Mouse (Mus musculus) heart, embryonic 14.5 days (tissue): Measurements from ENCODE around the gene Tubb5. TPM values are rescaled to one million over a fixed set of nuclear protein-coding genes. Genes with fewer than 3 reads are reported as not detected.
A peak's percentile ranks its signal among the peaks of the same experiment; 100 is the strongest.
"Not testable (repeated sequence)": the region's sequence is repeated elsewhere in the genome, so short reads cannot be mapped to it uniquely, and the experiment has no call there.

ENCODE experiments used
- ATAC-seq: fragments of 200-750 bp; cut with Nextera tagmentation; 2 replicates; pipeline ENCODE4 v1.8.0; 2017; ENCODE audit warnings: low read depth, moderate TSS enrichment; ENCODE audit not compliant: insufficient number of reproducible peaks, insufficient read depth, low FRiP score
- H3K27ac ChIP-seq, 2 experiments: fragments of 200-500 bp in 1 of 2; fragments of 300-500 bp in 1 of 2; sonication (generic) in 1 of 2; replicated peaks in 1 of 2; 2 replicates each; pipeline ENCODE4 v1.5.1; 2012 to 2014; ENCODE audit warnings: low read depth in 2 of 2, low read length in 2 of 2, control low read depth in 1 of 2, mild to moderate bottlenecking in 1 of 2, mixed read lengths in 1 of 2; ENCODE audit not compliant: control insufficient read depth in 1 of 2, insufficient read depth in 1 of 2
- H3K27me3 ChIP-seq: fragments of 300-500 bp; sonication (generic); 2 replicates; pipeline ENCODE4 v1.6.1; 2014; ENCODE audit warnings: mild to moderate bottlenecking, low read length, control low read depth; ENCODE audit not compliant: control insufficient read depth, insufficient read depth
- H3K36me3 ChIP-seq: fragments of 300-500 bp; sonication (generic); 2 replicates; pipeline ENCODE4 v1.6.1; 2014; ENCODE audit warnings: mild to moderate bottlenecking, control low read depth, low read length, mixed read lengths; ENCODE audit not compliant: control insufficient read depth, insufficient read depth
- H3K4me1 ChIP-seq, 2 experiments: fragments of 200-500 bp in 1 of 2; fragments of 300-500 bp in 1 of 2; sonication (generic) in 1 of 2; 2 replicates each; pipeline ENCODE4 v1.6.1; 2012 to 2014; ENCODE audit warnings: low read length in 2 of 2, control low read depth in 1 of 2, mixed read lengths in 1 of 2; ENCODE audit not compliant: control insufficient read depth in 2 of 2, insufficient read depth in 2 of 2
- H3K4me2 ChIP-seq: fragments of 300-500 bp; sonication (generic); 2 replicates; pipeline ENCODE4 v1.6.1; 2014; ENCODE audit warnings: mild to moderate bottlenecking, low read length
- H3K4me3 ChIP-seq, 2 experiments: fragments of 200-500 bp in 1 of 2; fragments of 300-500 bp in 1 of 2; sonication (generic) in 1 of 2; 2 replicates each; pipeline ENCODE4 v1.5.1; 2012 to 2014; ENCODE audit warnings: low read length in 2 of 2, mild to moderate bottlenecking in 2 of 2, control low read depth in 1 of 2, low read depth in 1 of 2, moderate library complexity in 1 of 2; ENCODE audit not compliant: control insufficient read depth in 1 of 2, insufficient read depth in 1 of 2
- H3K9ac ChIP-seq: fragments of 300-500 bp; sonication (generic); 2 replicates; pipeline ENCODE4 v1.6.1; 2014; ENCODE audit warnings: mild to moderate bottlenecking, low read length
- H3K9me3 ChIP-seq: fragments of 300-500 bp; sonication (generic); 2 replicates; pipeline ENCODE4 v1.6.1; 2016; ENCODE audit warnings: low read length, control low read depth; ENCODE audit not compliant: control insufficient read depth
- WGBS: fragments of 180-500 bp; shearing (Covaris S2); extraction: QIAGEN DNeasy Blood & Tissue Kit; methylation state at CpG from one replicate; pipeline ENCODE4 v1.1.7; 2014; 5-methylcytosine and 5-hydroxymethylcytosine counted together
- polyA plus RNA-seq: library from polyadenylated mRNA; unstranded; fragments of >200 nt; fragmentation: Nextera tagmentation; extraction: Ambion mirVana; gene quantifications from 2 replicates; pipeline ENCODE4 v1.2.1, GENCODE M21; 2014

The Tubb5 gene
- polyA plus RNA-seq, 1 experiment from 2014 or later = 698 TPM

- Histone ChIP-seq H3K27ac (no peak overlapping the region), H3K9ac (no peak overlapping the region), H3K4me2 (no peak overlapping the region), H3K4me3 (no peak overlapping the region), H3K9me3 (no peaks in the 10 kb centered on the region), H3K27me3 (no peaks in the 10 kb centered on the region), H3K4me1 (no peaks in the 10 kb centered on the region), H3K36me3 (peaks cover 95% of the 10 kb centered on the region)
- no peak for ATAC-seq
- WGBS = 84% methylated on average over 3 of the region's 3 CpGs
Observed at GRCm38 (mm10) chr17:35850974-35851373, 12.9 kb upstream of the Tubb5 start.

DNA sequence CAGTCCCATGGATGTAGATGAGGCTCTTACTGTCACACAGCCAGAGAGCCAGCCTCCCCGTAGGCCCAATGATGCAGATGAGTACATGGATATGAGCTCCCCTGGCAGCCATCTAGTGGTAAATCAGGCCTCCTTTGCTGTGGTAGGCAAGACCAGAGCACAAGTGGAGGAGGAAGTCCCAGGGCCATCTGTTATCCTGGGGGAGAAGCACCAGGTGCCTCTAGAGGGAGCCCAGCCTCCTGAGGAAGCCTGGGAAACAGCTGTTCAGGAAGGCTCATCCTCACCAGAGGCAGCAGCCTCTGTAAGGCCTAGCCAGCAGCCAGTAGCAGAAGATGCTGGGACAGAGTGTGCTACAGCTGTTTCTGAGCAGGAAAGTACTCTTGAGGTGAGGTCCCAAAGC lies 10.0 kb upstream of the Tubb5 start:
- Histone ChIP-seq H3K4me3 (no peak overlapping the region), H3K4me1 (peaks cover 0 to 2% of the 10 kb centered on the region in 2 experiments; a peak in 2 of 4 replicates), H3K36me3 (peaks cover 90% of the 10 kb centered on the region), H3K9me3 (no peaks in the 10 kb centered on the region), H3K27ac (no peak overlapping the region), H3K4me2 (no peak overlapping the region), H3K27me3 (no peaks in the 10 kb centered on the region), H3K9ac (no peak overlapping the region)
- no peak for ATAC-seq
- 59% methylated on average over 1 of the region's 1 CpGs for WGBS

DNA sequence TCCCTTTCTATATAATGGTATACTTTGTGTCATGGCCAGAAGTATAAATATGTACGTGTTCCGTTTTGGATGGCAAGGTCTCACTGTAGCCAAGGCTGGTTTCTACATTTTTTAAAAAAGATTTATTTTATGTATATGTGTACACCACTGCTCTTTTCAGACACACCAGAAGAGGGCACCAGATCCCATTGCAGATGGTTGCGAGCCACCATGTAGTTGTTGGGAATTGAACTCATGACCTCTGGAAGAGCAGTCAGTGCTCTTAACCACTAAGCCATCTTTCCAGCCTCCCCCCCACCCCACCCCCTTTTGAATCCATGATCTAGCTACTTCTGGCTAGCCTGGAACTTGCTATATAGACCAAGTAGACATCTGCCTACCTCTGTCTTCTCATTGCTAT lies 5.4 kb upstream of the Tubb5 start:
- Histone ChIP-seq H3K9me3 (no peaks in the 10 kb centered on the region), H3K36me3 (peaks cover 46% of the 10 kb centered on the region), H3K4me2 (no peak overlapping the region), H3K4me3 (no peak overlapping the region), H3K27me3 (no peaks in the 10 kb centered on the region), H3K27ac (no peak overlapping the region), H3K9ac (no peak overlapping the region), H3K4me1 (peaks cover 2 to 18% of the 10 kb centered on the region in 2 experiments; a peak in 3 of 4 replicates)
- WGBS = 96% methylated on average over 3 of the region's 3 CpGs
- ATAC-seq = no peak

- Histone ChIP-seq H3K27ac (peak overlapping the region; percentile 84 to 91), H3K4me2 (peak overlapping the region; percentile 75), H3K4me3 (peak overlapping the region; percentile 59 to 84), H3K9ac (peak overlapping the region; percentile 79), H3K36me3 (peaks cover 31% of the 10 kb centered on the region), H3K4me1 (peaks cover 2 to 18% of the 10 kb centered on the region in 2 experiments; a peak in 3 of 4 replicates), H3K9me3 (no peaks in the 10 kb centered on the region), H3K27me3 (no peaks in the 10 kb centered on the region)
- WGBS = 14% methylated on average over 11 of the region's 11 CpGs
- no peak for ATAC-seq
Observed at GRCm38 (mm10) chr17:35842006-35842405, 3.9 kb upstream of the Tubb5 start.

DNA sequence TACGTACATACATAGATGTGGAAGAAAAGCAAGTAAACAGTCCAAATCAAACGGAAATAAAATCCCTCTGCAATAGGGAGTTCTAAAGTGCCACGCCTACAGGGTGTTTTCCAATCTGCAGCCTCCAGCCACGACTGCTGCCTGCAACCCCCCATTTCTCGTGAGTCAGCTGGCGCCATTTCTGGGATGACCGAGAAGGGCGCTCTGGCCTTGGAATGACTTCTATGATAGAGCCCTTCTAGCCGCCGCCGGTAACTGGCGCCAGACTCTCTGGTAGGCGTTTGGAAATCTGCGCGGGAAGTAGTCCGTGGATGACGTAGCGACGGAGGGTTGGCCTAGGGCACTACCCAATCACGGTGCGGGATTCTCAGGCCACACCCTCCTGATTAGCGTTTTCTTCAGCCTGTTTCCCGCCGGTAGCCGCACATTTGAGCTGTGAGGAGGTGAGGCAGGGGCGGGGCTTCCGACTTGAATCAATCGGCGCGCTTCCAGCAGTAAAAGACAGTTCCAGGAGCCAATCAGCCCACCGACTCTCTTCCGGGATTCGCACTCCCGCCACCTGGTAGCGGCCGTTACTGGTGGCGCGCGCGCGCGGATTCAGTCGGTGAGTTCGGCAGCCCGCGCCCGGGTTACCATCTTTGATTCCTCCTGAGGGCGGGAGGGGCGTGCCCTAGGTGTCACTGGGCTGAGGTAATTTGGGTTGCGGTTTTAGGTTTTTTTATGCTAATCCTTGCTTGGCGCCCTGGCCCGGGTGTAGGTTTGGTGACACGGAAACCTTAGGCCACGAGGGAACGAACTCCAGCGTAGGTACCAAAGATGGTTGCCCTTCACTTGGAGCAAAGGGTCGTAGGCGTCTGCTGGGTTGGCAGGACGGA lies 3.2 kb upstream of the Tubb5 start, which contains the start of gene Mdc1:
TSS of gene Mdc1 (plus strand) at position 440 of the 875 bp plus-strand sequence.
- peak within 1 kb of the TSS; percentile 59 to 84 for H3K4me3 ChIP-seq
- peaks cover 2 to 18% of the 10 kb centered on the region in 2 experiments; a peak in 3 of 4 replicates for H3K4me1 ChIP-seq
- H3K9ac ChIP-seq = peak within 1 kb of the TSS; percentile 79
- H3K9me3 ChIP-seq = no peaks in the 10 kb centered on the region
- peak within 1 kb of the TSS; percentile 84 to 91 for H3K27ac ChIP-seq
- under 1% methylated on average over 59 of the region's 59 CpGs for WGBS
- no peaks in the 10 kb centered on the region for H3K27me3 ChIP-seq
- H3K36me3 ChIP-seq = peaks cover 30% of the 10 kb centered on the region
- peak within 1 kb of the TSS; percentile 75 for H3K4me2 ChIP-seq
- peak; percentile 90 for ATAC-seq

DNA sequence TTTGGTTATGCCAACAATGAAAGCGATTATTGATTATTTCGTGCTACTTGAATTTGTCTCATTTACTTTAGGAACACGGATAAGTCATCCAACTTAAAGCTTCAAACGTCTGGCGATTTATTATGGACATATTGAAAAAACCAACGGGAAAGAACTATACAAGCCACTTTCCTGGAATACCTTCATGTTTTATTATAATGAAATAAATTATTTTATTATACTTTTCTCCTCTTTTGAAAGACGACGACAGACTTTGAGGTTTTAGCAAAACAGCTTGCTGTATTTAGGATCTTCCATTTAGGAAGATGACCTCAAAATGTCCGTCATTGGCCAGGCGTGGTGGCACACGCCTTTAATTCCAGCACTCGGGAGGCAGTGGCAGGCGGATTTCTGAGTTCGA lies 2.5 kb upstream of the Tubb5 start:
- H3K4me2 ChIP-seq = peak overlapping the region; percentile 62
- H3K9me3 ChIP-seq = no peaks in the 10 kb centered on the region
- WGBS = 49% methylated on average over 14 of the region's 14 CpGs
- H3K4me3 ChIP-seq = peak overlapping the region; percentile 30 to 31
- peaks cover 30% of the 10 kb centered on the region for H3K36me3 ChIP-seq
- peak overlapping the region in 1 of 2 experiments; percentile 61; a peak in 2 of 4 replicates for H3K27ac ChIP-seq
- H3K9ac ChIP-seq = peak overlapping the region; percentile 54
- H3K27me3 ChIP-seq = no peaks in the 10 kb centered on the region
- H3K4me1 ChIP-seq = peaks cover 7 to 23% of the 10 kb centered on the region in 2 experiments
- no peak for ATAC-seq

DNA sequence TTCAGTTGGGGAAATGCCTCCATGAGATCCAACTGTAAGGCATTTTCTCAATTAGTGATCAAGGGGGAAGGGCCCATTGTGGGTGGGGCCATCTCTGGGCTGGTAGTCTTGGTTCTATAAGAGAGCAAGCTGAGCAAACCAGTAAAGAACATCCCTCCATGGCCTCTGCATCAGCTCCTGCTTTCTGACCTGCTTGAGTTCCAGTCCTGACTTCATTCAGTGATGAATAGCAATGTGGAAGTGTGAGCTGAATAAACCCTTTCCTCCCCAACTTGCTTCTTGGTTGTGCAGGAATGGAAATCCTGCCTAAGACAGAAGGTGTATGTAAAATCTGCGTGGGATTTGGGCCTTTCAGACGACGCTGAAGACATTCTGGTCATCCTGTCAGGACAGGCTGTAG lies 896 bp upstream of the Tubb5 start:
- H3K27ac ChIP-seq = peak overlapping the region; percentile 91 to 96
- ATAC-seq, H3K9me3 ChIP-seq, H3K27me3 ChIP-seq: not testable (repeated sequence)
- WGBS = 62% methylated on average over 3 of the region's 3 CpGs
- peaks cover 31% of the 10 kb centered on the region for H3K36me3 ChIP-seq
- H3K4me1 ChIP-seq = peaks cover 16 to 38% of the 10 kb centered on the region in 2 experiments
- H3K4me3 ChIP-seq = peak overlapping the region; percentile 46 to 81; a peak in 3 of 4 replicates
- H3K4me2 ChIP-seq = peak overlapping the region; percentile 78
- peak overlapping the region; percentile 65 for H3K9ac ChIP-seq
